Mouse (Mus musculus): ENCODE data around the gene Hemk1. TPM values are rescaled to one million over a fixed set of nuclear protein-coding genes. Genes with fewer than 3 reads are reported as not detected.

The Hemk1 gene
- polyA plus RNA-seq, 1 experiment from 2014 or later, result 14.9 TPM

DNA sequence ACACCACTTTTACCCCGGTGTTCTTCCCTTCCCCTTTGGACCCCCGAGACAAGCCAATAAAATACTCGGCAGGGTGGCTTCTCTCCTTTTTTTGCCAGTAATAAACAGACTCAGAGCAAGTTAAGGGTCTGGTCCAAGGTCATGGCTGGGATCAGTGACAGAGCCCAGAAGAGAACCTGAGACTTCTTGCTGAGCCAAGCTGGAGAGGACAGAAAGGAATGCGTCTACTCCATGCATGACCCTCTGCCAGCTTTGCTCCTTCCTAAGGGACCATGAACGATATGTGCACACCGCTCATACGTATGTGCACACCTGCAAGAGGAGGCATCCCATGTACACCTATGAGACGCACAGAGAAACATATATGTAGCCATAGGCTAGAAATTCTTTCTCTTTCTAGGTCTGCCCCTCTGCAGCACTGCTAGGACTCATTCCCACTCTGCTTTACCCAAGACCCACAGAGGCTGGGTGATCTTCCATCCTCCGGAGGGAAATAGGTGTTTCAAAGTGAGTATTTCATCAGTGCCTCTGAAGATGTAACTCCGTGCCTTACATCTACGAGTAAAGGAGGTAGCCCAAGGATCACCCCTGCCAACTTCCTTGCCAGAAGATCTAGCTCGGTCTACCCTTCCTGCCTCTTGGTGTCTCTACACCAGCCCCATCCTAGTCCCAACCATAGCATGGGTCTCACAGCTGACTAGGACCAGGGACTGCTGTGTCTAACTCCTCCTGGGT is 2.9 kb upstream of the Hemk1 start:
- Histone ChIP-seq H3K9ac (replicated peaks) (peak overlapping the region; percentile 75), H3K27me3 (peaks cover 21% of the 10 kb centered on the region), H3K4me1 (peaks cover 30% of the 10 kb centered on the region), H3K36me3 (no peaks in the 10 kb centered on the region), H3K9me3 (no peaks in the 10 kb centered on the region), H3K4me2 (replicated peaks) (peak overlapping the region; percentile 76), H3K4me3 (peak overlapping the region; percentile 70), H3K27ac (replicated peaks) (peak overlapping the region; percentile 52)
- 58% methylated on average over 12 of the region's 12 CpGs for WGBS
- ATAC-seq (ENCODE audit: low FRiP score, low read depth), result no peak

DNA sequence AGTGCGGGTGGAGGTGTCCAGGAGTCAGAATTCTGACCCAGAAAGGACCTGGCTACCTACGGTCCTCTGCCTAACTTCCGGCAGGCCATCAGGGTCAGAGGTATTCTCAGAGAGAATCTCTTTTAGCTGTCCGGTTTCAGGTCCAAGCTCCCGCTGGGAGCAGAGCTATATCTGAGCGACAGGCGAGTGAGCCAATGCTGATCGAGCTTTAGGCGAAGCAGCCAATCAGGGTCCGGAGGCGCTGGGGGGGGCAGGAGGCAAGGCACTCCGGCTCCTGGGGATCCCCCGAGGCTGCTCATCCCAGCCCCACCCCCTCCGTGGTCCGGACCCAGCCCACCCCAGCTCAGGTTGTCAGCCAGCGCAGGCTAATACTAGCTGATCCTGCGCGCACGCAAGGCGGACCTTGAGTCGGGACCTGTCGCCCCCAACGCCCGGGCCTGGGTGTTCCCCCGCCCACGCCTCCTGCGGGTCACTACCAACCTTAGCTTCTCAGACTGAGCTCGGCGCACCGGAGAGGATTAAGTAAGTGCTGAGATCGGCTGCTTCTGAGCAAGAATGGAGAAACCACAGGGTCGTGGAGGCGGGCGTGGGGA is 2.2 kb upstream of the Hemk1 start, which contains the start of gene 6430571L13Rik:
6430571L13Rik (plus strand) TSS at position 336 of the 593 bp plus-strand sequence.
- H3K9ac ChIP-seq (replicated peaks), result peak within 1 kb of the TSS; percentile 75
- H3K9me3 ChIP-seq, result no peaks in the 10 kb centered on the region
- ATAC-seq (ENCODE audit: low FRiP score, low read depth), result peak; percentile 93
- under 1% methylated on average over 33 of the region's 34 CpGs for WGBS
- peak within 1 kb of the TSS; percentile 52 for H3K27ac ChIP-seq (replicated peaks)
- H3K4me1 ChIP-seq, result peaks cover 30% of the 10 kb centered on the region
- H3K27me3 ChIP-seq, result peaks cover 21% of the 10 kb centered on the region
- peak within 1 kb of the TSS; percentile 76 for H3K4me2 ChIP-seq (replicated peaks)
- H3K4me3 ChIP-seq, result peak within 1 kb of the TSS; percentile 70
- H3K36me3 ChIP-seq, result no peaks in the 10 kb centered on the region

DNA sequence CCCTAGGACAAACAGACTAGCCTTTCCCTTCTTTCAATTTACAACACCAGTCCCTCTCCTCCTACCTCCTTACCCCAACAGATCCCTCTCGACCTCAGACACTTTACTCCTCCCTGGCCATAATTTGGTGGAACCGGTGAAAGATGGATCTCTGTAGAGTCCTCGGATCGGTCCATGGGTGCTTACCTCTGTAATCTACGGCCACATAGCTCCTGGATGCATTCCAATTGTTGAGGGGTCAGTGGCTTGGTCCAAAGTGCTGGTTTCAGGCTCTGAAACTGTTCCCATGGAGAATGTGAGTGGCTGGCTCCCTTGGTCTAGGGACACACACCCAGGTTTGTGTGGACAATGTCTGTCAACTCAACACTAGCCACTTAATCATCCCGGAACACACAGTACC is 1.8 kb downstream of the Hemk1 start:
- H3K27ac ChIP-seq (replicated peaks), result no peak overlapping the region
- H3K9ac ChIP-seq (replicated peaks), result no peak overlapping the region
- peaks cover 18% of the 10 kb centered on the region; the same call in 1 of the 2 replicates for H3K36me3 ChIP-seq
- no peaks in the 10 kb centered on the region for H3K9me3 ChIP-seq
- peaks cover 30% of the 10 kb centered on the region for H3K4me1 ChIP-seq
- ATAC-seq (ENCODE audit: low FRiP score, low read depth), result no peak
- H3K4me2 ChIP-seq (replicated peaks), result no peak overlapping the region
- WGBS, result 90% methylated on average over 6 of the region's 6 CpGs
- peaks cover 5% of the 10 kb centered on the region for H3K27me3 ChIP-seq
- no peak overlapping the region for H3K4me3 ChIP-seq

DNA sequence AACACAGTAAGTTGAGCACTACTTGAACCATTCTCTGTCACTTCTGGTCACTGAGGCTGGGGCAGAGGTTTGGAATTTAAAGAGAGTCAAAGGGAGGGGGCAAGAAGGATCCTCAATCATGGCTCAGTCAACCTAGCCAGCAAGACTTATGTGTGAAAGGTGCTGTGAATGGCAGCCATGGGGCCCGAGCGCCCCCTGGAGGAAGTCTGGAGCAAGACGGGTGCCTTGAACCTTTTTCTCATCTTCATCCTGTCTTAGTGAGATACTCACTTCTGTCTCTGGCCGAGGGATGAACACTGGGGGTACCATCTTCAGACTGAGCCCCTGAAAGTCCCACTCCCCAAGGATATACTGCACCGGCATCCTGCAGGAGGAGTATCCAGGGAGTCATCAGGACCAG is 2.2 kb downstream of the Hemk1 start:
- ATAC-seq (ENCODE audit: low FRiP score, low read depth), result no peak
- H3K27ac ChIP-seq (replicated peaks), result no peak overlapping the region

DNA sequence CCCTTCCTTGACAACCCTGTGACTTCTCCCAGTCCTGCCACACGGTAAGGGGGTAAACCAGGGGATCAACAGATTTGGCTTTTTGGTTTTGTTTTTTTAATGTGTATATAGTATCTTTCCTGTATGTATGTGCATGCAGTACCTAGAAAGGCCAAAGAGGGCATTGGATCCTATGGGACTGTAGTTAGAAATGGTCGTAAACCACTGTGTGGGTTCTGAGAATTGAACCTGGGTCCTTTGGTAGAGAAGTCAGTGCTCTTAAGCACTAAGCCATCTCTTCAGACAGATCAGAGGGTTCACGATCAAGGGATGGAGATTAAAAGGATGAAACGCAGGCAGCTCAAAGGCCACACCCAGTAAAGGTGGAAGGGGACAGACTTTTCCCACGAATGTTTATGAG is 3.1 kb downstream of the Hemk1 start:
- Histone ChIP-seq H3K9ac (replicated peaks) (no peak overlapping the region), H3K4me3 (no peak overlapping the region), H3K36me3 (peaks cover 18% of the 10 kb centered on the region; the same call in 1 of the 2 replicates), H3K27ac (replicated peaks) (no peak overlapping the region), H3K4me2 (replicated peaks) (no peak overlapping the region), H3K27me3 (no peaks in the 10 kb centered on the region), H3K9me3 (no peaks in the 10 kb centered on the region), H3K4me1 (peaks cover 22% of the 10 kb centered on the region)
- WGBS, result 89% methylated on average over 5 of the region's 5 CpGs
- ATAC-seq (ENCODE audit: low FRiP score, low read depth), result no peak

More for the DNA sequence above, 2.2 kb downstream of the Hemk1 start:
- peaks cover 18% of the 10 kb centered on the region; the same call in 1 of the 2 replicates for H3K36me3 ChIP-seq
- WGBS, result 12% methylated on average over 5 of the region's 5 CpGs
- H3K4me2 ChIP-seq (replicated peaks), result no peak overlapping the region
- no peaks in the 10 kb centered on the region for H3K9me3 ChIP-seq
- H3K4me1 ChIP-seq, result peaks cover 26% of the 10 kb centered on the region
- H3K27me3 ChIP-seq, result 0 out of 2 replicates have a peak, but pooled peaks cover under 1% of the 10 kb centered on the region
- H3K4me3 ChIP-seq, result no peak overlapping the region
- H3K9ac ChIP-seq (replicated peaks), result no peak overlapping the region

DNA sequence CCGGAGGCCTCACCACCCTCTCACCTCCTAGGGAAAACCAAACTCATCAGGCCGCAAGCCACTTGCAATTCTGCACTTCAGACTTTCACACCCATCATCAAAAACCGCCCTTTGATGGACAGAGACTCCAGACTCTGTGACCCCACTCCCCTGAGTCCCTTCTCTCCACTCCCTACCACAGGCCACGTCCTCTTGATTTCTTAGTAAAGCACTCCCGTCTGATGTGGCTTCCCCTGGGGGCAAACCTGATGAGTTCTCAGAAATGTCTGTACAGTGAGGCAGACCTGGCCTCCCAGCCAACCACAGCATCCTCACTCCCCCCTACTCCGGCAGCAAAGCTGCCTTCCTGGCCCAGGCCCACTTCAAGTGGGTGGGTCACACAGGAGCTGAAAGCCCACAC is 3.8 kb downstream of the Hemk1 start:
- Histone ChIP-seq H3K9ac (replicated peaks) (no peak overlapping the region), H3K36me3 (peaks cover 23% of the 10 kb centered on the region), H3K27ac (replicated peaks) (no peak overlapping the region), H3K4me1 (peaks cover 16% of the 10 kb centered on the region), H3K4me3 (no peak overlapping the region), H3K9me3 (no peaks in the 10 kb centered on the region), H3K27me3 (no peaks in the 10 kb centered on the region), H3K4me2 (replicated peaks) (no peak overlapping the region)
- WGBS, result 85% methylated on average over 6 of the region's 6 CpGs
- ATAC-seq (ENCODE audit: low FRiP score, low read depth), result no peak

DNA sequence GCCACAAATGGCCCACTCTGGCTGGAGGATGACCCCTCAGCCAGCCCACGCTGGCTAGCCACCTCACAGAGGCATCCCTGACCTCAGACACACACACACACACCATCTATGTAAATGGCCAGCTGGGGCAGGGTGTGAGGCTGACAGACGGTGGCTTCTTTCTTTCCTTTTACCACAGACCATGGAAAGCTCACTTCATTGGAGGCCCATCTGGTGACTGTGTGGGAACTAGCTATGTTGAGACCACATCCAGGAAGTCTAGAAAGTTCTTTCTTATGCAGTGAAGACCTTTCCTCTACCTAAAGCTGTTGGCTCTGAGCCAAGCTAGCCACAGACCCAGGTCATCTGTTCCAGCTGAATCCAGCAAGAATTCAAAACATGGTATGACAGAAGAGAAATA is 4.5 kb downstream of the Hemk1 start:
- H3K36me3 ChIP-seq, result peaks cover 23% of the 10 kb centered on the region
- no peak overlapping the region for H3K4me2 ChIP-seq (replicated peaks)
- ATAC-seq (ENCODE audit: low FRiP score, low read depth), result no peak
- peaks cover 9% of the 10 kb centered on the region for H3K4me1 ChIP-seq
- no peak overlapping the region for H3K4me3 ChIP-seq
- H3K9me3 ChIP-seq, result no peaks in the 10 kb centered on the region
- H3K9ac ChIP-seq (replicated peaks), result no peak overlapping the region
- no peaks in the 10 kb centered on the region for H3K27me3 ChIP-seq
- no peak overlapping the region for H3K27ac ChIP-seq (replicated peaks)
- WGBS, result 67% methylated on average over 2 of the region's 2 CpGs

DNA sequence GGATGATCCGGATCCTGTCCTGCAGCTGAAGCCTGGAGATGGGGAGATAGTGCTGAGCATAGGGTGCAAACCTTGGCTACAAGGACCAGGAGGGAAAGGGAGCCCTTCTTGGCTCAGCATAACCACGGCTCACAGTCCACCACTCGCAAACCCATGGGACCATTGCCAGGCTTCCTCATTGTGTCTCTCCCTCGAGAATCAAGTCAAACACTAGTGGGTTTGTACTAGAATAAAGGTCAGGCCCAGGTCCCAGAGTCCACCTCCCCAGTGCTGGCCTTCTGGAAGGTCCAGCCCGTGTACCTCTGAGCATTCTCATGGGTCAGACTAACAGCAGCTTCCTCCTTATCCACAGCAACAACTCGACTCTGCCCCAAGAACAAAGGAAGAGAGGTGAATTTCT is 7.4 kb downstream of the Hemk1 start:
- no peak overlapping the region for H3K27ac ChIP-seq (replicated peaks)
- 87% methylated on average over 6 of the region's 6 CpGs for WGBS
- peaks cover 35% of the 10 kb centered on the region for H3K36me3 ChIP-seq
- no peak for ATAC-seq (ENCODE audit: low FRiP score, low read depth)
- no peak overlapping the region for H3K4me2 ChIP-seq (replicated peaks)
- H3K9me3 ChIP-seq, result no peaks in the 10 kb centered on the region
- no peaks in the 10 kb centered on the region for H3K4me1 ChIP-seq
- H3K9ac ChIP-seq (replicated peaks), result no peak overlapping the region
- no peaks in the 10 kb centered on the region for H3K27me3 ChIP-seq
- H3K4me3 ChIP-seq, result no peak overlapping the region

DNA sequence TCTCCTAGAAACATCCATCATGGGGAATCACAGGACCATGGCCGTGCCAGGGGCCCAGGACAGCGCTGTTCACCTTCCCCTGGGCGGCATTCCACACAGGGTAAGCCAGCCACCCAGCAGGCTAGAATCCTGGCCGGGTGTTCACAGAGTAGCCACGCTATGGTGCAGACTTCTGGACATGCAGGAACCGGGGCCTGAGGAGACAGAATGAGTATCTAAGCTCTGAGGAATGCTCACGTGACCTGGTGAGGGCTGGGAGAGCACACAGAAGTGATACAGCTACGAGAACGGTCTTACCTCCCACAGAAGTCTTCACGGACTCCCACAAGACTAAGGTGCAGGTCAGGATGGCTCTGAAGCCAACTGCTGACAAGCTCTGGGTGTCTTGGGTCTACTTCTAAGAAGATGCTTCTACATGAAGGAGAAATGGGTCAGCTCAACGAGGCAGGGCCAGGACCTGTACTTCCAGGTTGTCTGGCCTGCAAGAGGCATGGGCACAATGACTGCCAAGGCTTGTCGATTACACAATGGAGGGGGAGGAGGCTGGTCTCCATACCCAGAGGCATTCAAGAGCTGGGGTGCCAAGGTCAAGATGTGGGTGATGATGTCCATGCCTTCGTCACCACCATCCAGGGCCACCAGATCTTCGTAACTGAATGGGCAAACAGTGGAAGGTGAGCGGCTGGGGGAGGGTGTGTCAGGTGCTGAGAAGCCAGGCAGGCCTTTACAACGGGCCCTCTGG is 10.1 kb downstream of the Hemk1 start:
- Histone ChIP-seq H3K9me3 (no peaks in the 10 kb centered on the region), H3K4me3 (no peak overlapping the region), H3K9ac (replicated peaks) (no peak overlapping the region), H3K27ac (replicated peaks) (no peak overlapping the region), H3K27me3 (no peaks in the 10 kb centered on the region), H3K4me2 (replicated peaks) (no peak overlapping the region), H3K36me3 (peaks cover 28% of the 10 kb centered on the region), H3K4me1 (no peaks in the 10 kb centered on the region)
- no peak for ATAC-seq (ENCODE audit: low FRiP score, low read depth)
- 91% methylated on average over 16 of the region's 16 CpGs for WGBS

DNA sequence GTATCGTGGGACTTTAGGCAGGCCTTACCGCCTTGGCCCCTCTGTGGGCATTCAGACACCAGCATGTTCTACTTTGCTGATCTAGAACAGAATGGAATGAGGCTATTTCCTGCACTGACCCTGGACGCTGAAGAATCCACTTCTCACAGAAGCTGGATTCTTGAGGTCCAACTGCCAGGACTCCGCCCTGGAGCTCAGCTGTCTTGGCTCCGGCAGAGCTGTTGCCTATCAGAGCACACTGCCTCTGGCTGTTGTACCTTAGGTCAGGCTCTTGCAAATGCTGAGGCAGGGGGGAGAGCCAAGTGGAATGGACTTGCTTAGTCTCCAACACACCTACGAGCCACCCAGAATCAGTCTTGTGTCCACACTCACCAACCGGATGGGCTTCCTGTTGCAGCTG is 12.2 kb downstream of the Hemk1 start:
- ATAC-seq (ENCODE audit: low FRiP score, low read depth), result no peak
- 91% methylated on average over 7 of the region's 7 CpGs for WGBS
- Histone ChIP-seq H3K4me1 (no peaks in the 10 kb centered on the region), H3K27ac (replicated peaks) (no peak overlapping the region), H3K9me3 (no peaks in the 10 kb centered on the region), H3K4me3 (no peak overlapping the region), H3K36me3 (peaks cover 17% of the 10 kb centered on the region; the same call in 1 of the 2 replicates), H3K4me2 (replicated peaks) (no peak overlapping the region), H3K27me3 (no peaks in the 10 kb centered on the region), H3K9ac (replicated peaks) (no peak overlapping the region)

DNA sequence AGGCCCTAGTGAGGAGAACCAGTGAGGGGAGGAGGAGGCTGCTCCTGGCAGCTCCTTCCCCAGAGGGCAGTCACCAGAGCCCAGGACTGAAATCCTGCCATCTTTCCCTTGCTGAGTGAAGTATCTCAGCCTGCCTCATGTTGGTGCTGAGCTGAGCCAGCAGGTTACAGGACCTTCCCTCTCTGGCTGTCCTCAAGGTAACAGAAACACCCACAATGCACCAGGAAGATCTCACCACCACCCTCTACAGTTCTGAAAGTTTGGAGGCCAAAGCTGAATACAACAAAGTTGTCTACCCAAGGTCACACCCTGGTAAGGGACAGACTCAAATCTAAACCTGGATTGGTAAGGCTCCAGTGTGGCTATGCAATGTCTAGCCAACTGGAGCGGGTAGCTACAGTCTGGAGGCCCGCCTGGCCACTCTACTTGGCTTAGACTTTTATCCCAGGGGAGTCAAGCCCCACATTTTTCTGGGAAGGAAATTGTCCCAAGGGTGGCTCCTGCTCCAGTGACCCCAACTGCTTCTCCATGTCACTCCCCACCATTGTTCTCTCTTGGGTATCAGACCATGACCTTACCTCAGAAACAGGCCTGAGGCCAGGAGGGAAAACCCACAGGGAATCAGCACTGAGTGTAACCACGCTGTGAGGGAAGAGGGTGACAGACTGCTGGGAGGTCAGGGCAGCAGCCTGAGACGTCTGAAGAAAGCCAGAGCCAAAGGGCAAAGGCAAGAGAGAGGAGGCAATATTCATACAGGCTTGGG is 13.2 kb downstream of the Hemk1 start:
- Histone ChIP-seq H3K4me2 (replicated peaks) (no peak overlapping the region), H3K4me3 (no peak overlapping the region), H3K4me1 (no peaks in the 10 kb centered on the region), H3K27me3 (no peaks in the 10 kb centered on the region), H3K9me3 (no peaks in the 10 kb centered on the region), H3K9ac (replicated peaks) (no peak overlapping the region), H3K36me3 (peaks cover 17% of the 10 kb centered on the region; the same call in 1 of the 2 replicates), H3K27ac (replicated peaks) (no peak overlapping the region)
- ATAC-seq (ENCODE audit: low FRiP score, low read depth), result no peak
- 61% methylated on average over 4 of the region's 4 CpGs for WGBS
